Mouse (Mus musculus): ENCODE data around the gene Gm867.

Gm867 gene

GRCm38 (mm10) chr10:75942736-75943477, 2.4 kb upstream of the Gm867 start, which contains the start of gene Vpreb3:
Gene Vpreb3 (plus strand): TSS chr10:75943057.
- ChIA-PET POLR2A (interaction anchor here in 3 of 4 experiments (0.5 to 9.6 kb wide), 16 partner anchors 6 to 469 kb away, joined by 3 to 128 read pairs (median 5); partner anchors contain the start of genes Chchd10 (in 2 of the 3), Smarcb1 (in 2 of the 3), Mif (in 1 of the 3) and Mmp11 (in 1 of the 3)), CTCF (no interaction called here)

- ChIA-PET CTCF (interaction anchor here in 3 of 4 experiments (0.6 to 1.6 kb wide), 7 partner anchors 10 to 90 kb away, joined by 3 to 6 read pairs (median 4); partner anchors contain the start of gene Gm5134 (in 1 of the 3)), POLR2A (interaction anchor here (0.6 to 9.6 kb wide), 39 partner anchors 9 to 1824 kb away, joined by 3 to 139 read pairs (median 5); partner anchors contain the start of genes Mif (in 3 of the 4), Smarcb1 (in 3 of the 4), Chchd10 (in 2 of the 4) and Ddt (in 2 of the 4))
These were observed 761 bp upstream of the Gm867 start for GRCm38 (mm10) chr10:75941042-75941824.

- POLR2A ChIA-PET, result interaction anchor here (0.5 to 9.6 kb wide), 45 partner anchors 8 to 351 kb away, joined by 3 to 139 read pairs (median 5); partner anchors contain the start of genes Ddt (in 3 of the 4), Smarcb1 (in 3 of the 4), Chchd10 (in 2 of the 4) and Mif (in 2 of the 4)
- CTCF ChIA-PET, result interaction anchor here in 2 of 4 experiments (0.6 kb wide), 2 partner anchors 56 to 759 kb away, joined by 3 read pairs; no protein-coding TSS in a partner anchor
These were observed 814 bp downstream of the Gm867 start for GRCm38 (mm10) chr10:75939481-75940234.

DNA sequence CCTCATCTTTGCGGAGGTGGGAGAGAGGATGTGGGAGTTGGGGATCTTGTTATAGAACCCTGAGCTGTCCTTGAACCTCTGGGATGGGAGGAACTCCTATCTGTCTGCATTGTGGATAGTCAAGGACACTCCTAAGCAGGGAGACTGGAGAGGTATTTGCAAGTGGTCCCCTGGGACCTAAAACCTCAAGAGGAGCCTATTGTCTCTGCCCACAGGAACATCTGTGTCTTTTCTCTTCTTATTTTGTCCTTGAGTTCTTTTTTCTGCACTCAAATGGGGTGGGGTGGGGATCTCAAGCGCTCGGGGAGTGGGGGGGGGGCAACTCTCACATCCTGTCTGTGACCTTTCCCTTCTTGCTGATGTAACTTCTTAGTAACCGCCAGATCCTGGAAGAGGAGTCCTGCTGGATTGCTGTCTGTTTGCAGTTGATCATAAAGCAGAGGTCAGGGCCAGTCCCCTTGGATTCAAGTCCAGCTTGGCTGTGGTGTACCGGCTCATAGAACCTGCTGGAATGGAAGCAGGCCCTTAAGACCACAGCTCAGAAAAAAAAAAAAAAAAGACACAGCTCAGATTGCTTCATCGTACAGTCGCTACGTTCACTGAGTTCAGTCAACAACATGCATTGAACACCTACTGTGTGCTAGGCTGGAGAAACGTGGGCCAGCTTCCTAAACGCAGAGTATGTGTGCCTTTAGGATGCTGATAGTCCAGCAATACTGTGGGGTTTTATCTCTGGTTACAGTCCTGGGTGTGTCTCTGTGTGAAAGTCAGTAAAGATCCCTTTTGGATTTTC, 2.4 kb downstream of the Gm867 start:
- CTCF ChIA-PET, result interaction anchor here (0.5 to 2.7 kb wide), 14 partner anchors 13 to 756 kb away, joined by 3 to 11 read pairs (median 5); partner anchors contain the start of gene Gstt2 (in 1 of the 4)
- POLR2A ChIA-PET, result interaction anchor here (0.5 to 9.6 kb wide), 91 partner anchors 8 to 1582 kb away, joined by 3 to 139 read pairs (median 6); partner anchors contain the start of genes Smarcb1 (in 4 of the 4), Gstt2 (in 3 of the 4), Mif (in 3 of the 4) and Cabin1 (in 2 of the 4)

- POLR2A ChIA-PET, result interaction anchor here (0.5 to 9.6 kb wide), 93 partner anchors 8 to 676 kb away, joined by 3 to 139 read pairs (median 7); partner anchors contain the start of genes Smarcb1 (in 4 of the 4), Gstt2 (in 3 of the 4), Mif (in 3 of the 4) and Cabin1 (in 2 of the 4)
These were observed 3.4 kb downstream of the Gm867 start for GRCm38 (mm10) chr10:75936909-75937667.

DNA sequence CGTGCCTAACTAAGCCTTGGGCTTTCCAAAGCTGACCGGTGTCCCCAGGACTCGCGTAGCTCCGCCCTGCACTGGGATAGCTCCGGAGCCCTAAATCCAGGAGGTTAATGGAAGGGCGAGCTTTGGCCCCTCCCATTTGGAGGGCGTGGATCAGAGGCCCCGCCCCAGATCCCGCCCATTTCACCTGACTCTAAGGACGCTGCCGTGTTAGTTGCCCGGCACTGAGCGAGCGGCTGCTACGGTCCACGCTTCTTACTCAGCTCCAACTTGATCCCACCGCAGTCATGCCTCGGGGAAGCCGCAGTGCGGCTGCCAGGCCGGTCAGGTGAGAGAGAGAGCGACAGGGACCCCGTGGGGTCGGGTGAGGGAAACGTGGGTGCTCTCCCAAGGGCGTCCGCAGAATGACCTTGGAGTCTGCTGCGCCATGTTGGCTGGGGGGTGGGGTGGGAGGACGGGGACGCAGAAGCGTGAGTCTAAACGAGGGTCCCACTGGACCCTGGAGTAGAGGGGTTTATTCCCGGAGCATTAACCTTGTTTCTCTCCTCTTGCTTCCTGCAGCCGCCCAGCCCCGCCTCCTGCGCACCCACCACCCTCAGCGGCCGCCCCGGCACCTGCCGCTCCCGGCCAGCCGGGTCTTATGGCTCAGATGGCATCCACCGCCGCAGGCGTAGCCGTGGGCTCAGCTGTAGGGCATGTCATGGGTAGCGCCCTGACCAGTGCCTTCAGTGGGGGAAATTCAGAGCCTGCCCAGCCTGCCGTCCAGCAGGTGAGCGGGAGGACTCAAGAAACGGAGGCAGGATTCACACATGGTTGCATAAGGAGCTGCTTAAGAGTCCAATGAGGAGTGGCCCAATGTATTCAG, 4.6 kb downstream of the Gm867 start, which contains the start of gene Mmp11:
Gene Mmp11, minus strand, starts transcription at position 817 of the 862 bp plus-strand sequence.
- POLR2A ChIA-PET, result interaction anchor here (0.5 to 9.6 kb wide), 99 partner anchors 8 to 787 kb away, joined by 3 to 139 read pairs (median 5); partner anchors contain the start of genes Smarcb1 (in 4 of the 4), Gstt2 (in 3 of the 4), Mif (in 3 of the 4) and Ddt (in 2 of the 4)
- CTCF ChIA-PET, result interaction anchor here in 3 of 4 experiments (0.5 to 2.7 kb wide), 11 partner anchors 11 to 268 kb away, joined by 3 to 8 read pairs (median 4); partner anchors contain the start of genes Cabin1 (in 1 of the 3), Gstt2 (in 1 of the 3) and Smarcb1 (in 1 of the 3)

More at GRCm38 (mm10) chr10:75936909-75937667, 3.4 kb downstream of the Gm867 start:
- CTCF ChIA-PET, result interaction anchor here in 3 of 4 experiments (0.5 to 2.7 kb wide), 11 partner anchors 12 to 757 kb away, joined by 3 to 8 read pairs (median 4); partner anchors contain the start of gene Gstt2 (in 1 of the 3)

- POLR2A ChIA-PET, result interaction anchor here (0.5 to 9.6 kb wide), 73 partner anchors 7 to 349 kb away, joined by 3 to 139 read pairs (median 5); partner anchors contain the start of genes Smarcb1 (in 4 of the 4), Gstt2 (in 3 of the 4), Mif (in 3 of the 4) and Ddt (in 2 of the 4)
- CTCF ChIA-PET, result interaction anchor here in 3 of 4 experiments (0.5 to 1.4 kb wide), 8 partner anchors 13 to 269 kb away, joined by 3 to 7 read pairs (median 4); partner anchors contain the start of genes Cabin1 (in 1 of the 3), Gstt2 (in 1 of the 3) and Smarcb1 (in 1 of the 3)
These were observed 5.5 kb downstream of the Gm867 start for GRCm38 (mm10) chr10:75934991-75935390.

- ChIA-PET CTCF (interaction anchor here in 3 of 4 experiments (0.6 to 1.4 kb wide), 10 partner anchors 9 to 655 kb away, joined by 3 to 5 read pairs (median 3); no protein-coding TSS in a partner anchor), POLR2A (interaction anchor here (0.6 to 4.8 kb wide), 58 partner anchors 8 to 875 kb away, joined by 3 to 90 read pairs (median 6); partner anchors contain the start of genes Smarcb1 (in 4 of the 4), Gstt2 (in 3 of the 4), Cabin1 (in 2 of the 4) and Gm867 (in 2 of the 4))
These were observed 7.6 kb downstream of the Gm867 start, which contains the start of gene Chchd10 for GRCm38 (mm10) chr10:75932891-75933290. Gene Chchd10 (plus strand): TSS chr10:75933130.

- POLR2A ChIA-PET, result interaction anchor here (0.5 to 4.8 kb wide), 72 partner anchors 8 to 874 kb away, joined by 3 to 90 read pairs (median 5); partner anchors contain the start of genes Smarcb1 (in 4 of the 4), Gstt2 (in 3 of the 4), Mif (in 3 of the 4) and Cabin1 (in 2 of the 4)
- CTCF ChIA-PET, result interaction anchor here (0.6 to 1.5 kb wide), 20 partner anchors 8 to 655 kb away, joined by 3 to 8 read pairs (median 4); partner anchors contain the start of genes Mif (in 1 of the 4) and Smarcb1 (in 1 of the 4)
These were observed 8.3 kb downstream of the Gm867 start for GRCm38 (mm10) chr10:75932081-75932678.

DNA sequence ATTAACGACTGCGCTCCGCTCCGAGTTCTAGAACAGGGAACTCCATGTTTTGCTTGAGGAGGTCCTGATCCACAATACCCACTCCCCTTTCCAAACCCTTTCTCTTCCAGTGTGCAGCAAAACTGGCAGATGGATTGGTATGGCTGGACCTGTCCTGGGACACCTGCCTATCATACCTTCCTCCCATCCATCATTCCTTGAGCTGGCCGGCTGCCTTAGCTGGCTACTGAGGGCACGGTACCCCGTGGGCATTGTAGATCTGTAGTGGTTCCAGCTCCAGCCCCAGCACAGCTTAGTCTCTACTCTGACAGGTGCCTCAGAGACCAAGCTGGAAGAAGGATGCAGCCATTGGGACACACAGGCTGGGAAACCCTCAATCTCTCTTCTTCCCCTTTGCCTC, 9.2 kb downstream of the Gm867 start:
- POLR2A ChIA-PET, result interaction anchor here (0.6 to 4.8 kb wide), 45 partner anchors 8 to 509 kb away, joined by 3 to 90 read pairs (median 7); partner anchors contain the start of genes Smarcb1 (in 4 of the 4), Mif (in 3 of the 4), Gm867 (in 2 of the 4) and Gstt2 (in 2 of the 4)
- CTCF ChIA-PET, result interaction anchor here in 3 of 4 experiments (0.6 to 1.9 kb wide), 9 partner anchors 10 to 326 kb away, joined by 3 to 8 read pairs (median 4); partner anchors contain the start of genes Mif (in 1 of the 3) and Smarcb1 (in 1 of the 3)

- CTCF ChIA-PET, result interaction anchor here in 3 of 4 experiments (0.6 to 1.9 kb wide), 6 partner anchors 11 to 260 kb away, joined by 3 to 5 read pairs (median 4); no protein-coding TSS in a partner anchor
- POLR2A ChIA-PET, result interaction anchor here (0.6 to 4.8 kb wide), 22 partner anchors 8 to 832 kb away, joined by 3 to 90 read pairs (median 5); partner anchors contain the start of genes Smarcb1 (in 4 of the 4), Gm867 (in 2 of the 4), Ddt (in 1 of the 4) and Derl3 (in 1 of the 4)
These were observed 10.2 kb downstream of the Gm867 start for GRCm38 (mm10) chr10:75930304-75930703.

GRCm38 (mm10) chr10:75926396-75926795, 14.1 kb downstream of the Gm867 start:
- POLR2A ChIA-PET, result interaction anchor here in 3 of 4 experiments (0.7 to 3.9 kb wide), 15 partner anchors 9 to 90 kb away, joined by 3 to 48 read pairs (median 4); partner anchors contain the start of genes Gm867 (in 2 of the 3), Mmp11 (in 2 of the 3), Gstt2 (in 1 of the 3) and Mif (in 1 of the 3)
- CTCF ChIA-PET, result no interaction called here
